Mouse (Mus musculus): ENCODE data around the gene Tbc1d1.

Gene Tbc1d1

GRCm38 (mm10) chr5:64382451-64383057 is 226.4 kb downstream of the Tbc1d1 start:
- DNase-seq (ENCODE audit: low read depth, low spot score), result peak; percentile 78

GRCm38 (mm10) chr5:64383215-64383614 is 227.1 kb downstream of the Tbc1d1 start:
- no peak for DNase-seq (ENCODE audit: low read depth, low spot score)

GRCm38 (mm10) chr5:64384546-64384945 is 228.4 kb downstream of the Tbc1d1 start:
- no peak for DNase-seq (ENCODE audit: low read depth, low spot score)

- no peak for DNase-seq (ENCODE audit: low read depth, low spot score)
Observed at GRCm38 (mm10) chr5:64386996-64387395, 230.9 kb downstream of the Tbc1d1 start.

- no peak for DNase-seq (ENCODE audit: low read depth, low spot score)
Observed at GRCm38 (mm10) chr5:64389202-64389929, 233.3 kb downstream of the Tbc1d1 start.

GRCm38 (mm10) chr5:64391346-64391745 is 235.2 kb downstream of the Tbc1d1 start:
- DNase-seq (ENCODE audit: low read depth, low spot score), result no peak

- DNase-seq (ENCODE audit: low read depth, low spot score), result no peak
Observed at GRCm38 (mm10) chr5:64392426-64393020, 236.4 kb downstream of the Tbc1d1 start.

GRCm38 (mm10) chr5:64393530-64393929 is 237.4 kb downstream of the Tbc1d1 start:
- DNase-seq (ENCODE audit: low read depth, low spot score), result no peak

- DNase-seq (ENCODE audit: low read depth, low spot score), result no peak
Observed at GRCm38 (mm10) chr5:64398155-64398554, 242.1 kb downstream of the Tbc1d1 start.

- no peak for DNase-seq (ENCODE audit: low read depth, low spot score)
Observed at GRCm38 (mm10) chr5:64400742-64401141, 244.6 kb downstream of the Tbc1d1 start.
